In genomic region chr4:125172736-125173135, GRCm38 (mm10) we compare ENCODE assay signal across 30 mouse cellular contexts. TPM values are rescaled to one million over a fixed set of nuclear protein-coding genes. Genes with fewer than 3 reads are reported as not detected.
A peak's percentile ranks its signal among the peaks of the same experiment; 100 is the strongest.
DNase-seq lines count a peak whose midpoint lies in the region; ATAC-seq lines count a peak whose summit lies in the region.
"Had no signal": no experiment of that assay in that cellular context is flagged by ENCODE, and none has a peak within 500 bp of the region (broad histone marks: within the 10 kb centered on the region; RNA-seq: fewer than 3 reads in every experiment).

No protein-coding gene starts in this region.

- H3K27ac ChIP-seq in midbrain, embryonic 11.5 days (ENCODE audit: low read depth, low read length) = no peak overlapping the region
- no peak overlapping the region for H3K27ac ChIP-seq in midbrain, embryonic 10.5 days (replicated peaks)
- H3K27ac ChIP-seq: embryonic facial prominence, embryonic 10.5 days; embryonic facial prominence, embryonic 13.5 days; forebrain, embryonic 10.5 days; forebrain, embryonic 13.5 days; heart, adult 2 months; heart, embryonic 10.5 days; heart, embryonic 13.5 days; hindbrain, embryonic 14.5 days had no signal

- H3K4me2 ChIP-seq in midbrain, embryonic 11.5 days = no peak overlapping the region
- H3K4me2 ChIP-seq: embryonic facial prominence, embryonic 13.5 days; forebrain, embryonic 13.5 days; heart, embryonic 13.5 days; hindbrain, embryonic 14.5 days had no signal

- ATAC-seq in midbrain, embryonic 11.5 days (ENCODE audit: low FRiP score) = no peak
- ATAC-seq: forebrain, embryonic 13.5 days; forebrain, embryonic 16.5 days; Patski had no signal

- no peaks in the 10 kb centered on the region for H3K27me3 ChIP-seq in midbrain, embryonic 11.5 days (ENCODE audit: control insufficient read depth, insufficient read depth, low read length)
- peaks cover 9% of the 10 kb centered on the region; the same call in 1 of the 2 replicates for H3K27me3 ChIP-seq in midbrain, embryonic 10.5 days (ENCODE audit: low read depth, poor library complexity, severe bottlenecking)
- H3K27me3 ChIP-seq: embryonic facial prominence, embryonic 13.5 days had no signal

- no peaks in the 10 kb centered on the region for H3K4me1 ChIP-seq in midbrain, embryonic 11.5 days (ENCODE audit: control insufficient read depth, insufficient read depth, low read length)
- H3K4me1 ChIP-seq in midbrain, embryonic 10.5 days = peaks cover 12% of the 10 kb centered on the region

- H3K36me3 ChIP-seq in midbrain, embryonic 11.5 days (ENCODE audit: control insufficient read depth, insufficient read depth, low read length) = no peaks in the 10 kb centered on the region
- no peaks in the 10 kb centered on the region for H3K36me3 ChIP-seq in midbrain, embryonic 10.5 days
- H3K36me3 ChIP-seq: embryonic facial prominence, embryonic 10.5 days; embryonic facial prominence, embryonic 13.5 days; forebrain, embryonic 10.5 days; G1E; heart, embryonic 10.5 days; heart, embryonic 13.5 days had no signal

- H3K9me3 ChIP-seq in midbrain, embryonic 11.5 days (ENCODE audit: control insufficient read depth, low read length) = no peaks in the 10 kb centered on the region
- H3K9me3 ChIP-seq in midbrain, embryonic 10.5 days (replicated peaks) = no peaks in the 10 kb centered on the region
- H3K9me3 ChIP-seq: embryonic facial prominence, embryonic 10.5 days; embryonic facial prominence, embryonic 13.5 days; forebrain, embryonic 10.5 days; forebrain, embryonic 13.5 days; heart, embryonic 10.5 days; heart, embryonic 13.5 days had no signal

- 93% methylated on average over 13 of the region's 13 CpGs for WGBS in midbrain, embryonic 11.5 days
- 91% methylated on average over 13 of the region's 13 CpGs for WGBS in midbrain, embryonic 10.5 days

- no peak overlapping the region for H3K4me3 ChIP-seq in midbrain, embryonic 11.5 days (ENCODE audit: low read depth, low read length)
- H3K4me3 ChIP-seq in midbrain, embryonic 10.5 days = no peak overlapping the region
- H3K4me3 ChIP-seq: embryonic facial prominence, embryonic 10.5 days; embryonic facial prominence, embryonic 13.5 days; erythroblast, embryonic 14.5 days; forebrain, embryonic 10.5 days; forebrain, embryonic 13.5 days; heart, adult 2 months; heart, embryonic 10.5 days; heart, embryonic 13.5 days had no signal

- intact Hi-C loops in left cerebral cortex, postnatal 4 days (cut with DNase I) = no loop called here

- DNase-seq in left cerebral cortex, adult 18-20 months (ENCODE audit: low spot score in 2 of 2) = peak; percentile 39 to 41
- no peak for DNase-seq in left cerebral cortex, postnatal 4 days
- DNase-seq in midbrain, embryonic 11.5 days (ENCODE audit: low spot score, missing footprints) = peak; percentile 51
- no peak for DNase-seq in midbrain, embryonic 10.5 days (ENCODE audit: low spot score)
- DNase-seq in right cerebral cortex, postnatal 25 days = peak; percentile 13
- no peak for DNase-seq in right cerebral cortex, postnatal 4 days
- DNase-seq in kidney, adult 9 months = no peak
- no peak for DNase-seq in adrenal gland, postnatal 25 days
- DNase-seq: adrenal gland, postnatal 10 days; cerebellum, adult 11-12 months; cerebellum, adult 8-10 months; cerebellum, postnatal 10 days; cerebellum, postnatal 36 days; embryo, embryonic 11 days; gastrocnemius, postnatal 10 days; gastrocnemius, postnatal 36 days; heart, adult 2 months; heart, postnatal 14 days; heart, postnatal 4 days had no signal

- H3K9ac ChIP-seq in midbrain, embryonic 11.5 days (ENCODE audit: low read length) = no peak overlapping the region
- H3K9ac ChIP-seq: embryonic facial prominence, embryonic 13.5 days; forebrain, embryonic 13.5 days; heart, embryonic 13.5 days; hindbrain, embryonic 14.5 days had no signal

RNA-seq across cellular contexts. Expression of gene Zc3h12a, which starts 45.1 kb away (rescaled TPM):
- total RNA-seq in left cerebral cortex, adult 18-20 months (2021) = 1 to 10 TPM in 1 of 2 experiments, under 1 TPM in 1; 0.56 to 1.1 TPM
- under 1 TPM; 0.58 to 0.60 TPM for total RNA-seq in left cerebral cortex, postnatal 4 days (2021)
- polyA plus RNA-seq in midbrain, embryonic 11.5 days (2014; fragmentation: Nextera tagmentation; extraction: Ambion mirVana) = 0.22 and 0.37 TPM in 2 replicates
- 0.30 and 0.46 TPM in 2 replicates for polyA plus RNA-seq in midbrain, embryonic 10.5 days (2016; fragmentation: Nextera tagmentation; extraction: Ambion mirVana)
- total RNA-seq in adrenal gland, postnatal 25 days (2021) = 6.8 and 10.8 TPM in 2 replicates

Comparison
In these comparisons a context has a peak if more than half of its experiments do, and no peak if none do; other contexts are left out.
1. DNase-seq: peak in left cerebral cortex, adult 18-20 months (2 of 2), midbrain, embryonic 11.5 days (single experiment) and right cerebral cortex, postnatal 25 days (single experiment); none in left cerebral cortex, postnatal 4 days (single experiment), midbrain, embryonic 10.5 days (single experiment), right cerebral cortex, postnatal 4 days (single experiment), kidney, adult 9 months (single experiment) and adrenal gland, postnatal 25 days (single experiment).